Mouse (Mus musculus) T-helper 1 cell (primary cell): ENCODE results near the gene Ccdc83.
"Not testable (repeated sequence)": the region's sequence is repeated elsewhere in the genome, so short reads cannot be mapped to it uniquely, and the experiment has no call there.

Experiments
- in situ Hi-C: fragments of 300-600 bp; cut with MboI, MseI; formaldehyde crosslinking; loops from one replicate; pipeline ENCODE4 v1.15.1; 2025; ENCODE audit warnings: high pct_unique_total_duplicates

Gene Ccdc83

DNA sequence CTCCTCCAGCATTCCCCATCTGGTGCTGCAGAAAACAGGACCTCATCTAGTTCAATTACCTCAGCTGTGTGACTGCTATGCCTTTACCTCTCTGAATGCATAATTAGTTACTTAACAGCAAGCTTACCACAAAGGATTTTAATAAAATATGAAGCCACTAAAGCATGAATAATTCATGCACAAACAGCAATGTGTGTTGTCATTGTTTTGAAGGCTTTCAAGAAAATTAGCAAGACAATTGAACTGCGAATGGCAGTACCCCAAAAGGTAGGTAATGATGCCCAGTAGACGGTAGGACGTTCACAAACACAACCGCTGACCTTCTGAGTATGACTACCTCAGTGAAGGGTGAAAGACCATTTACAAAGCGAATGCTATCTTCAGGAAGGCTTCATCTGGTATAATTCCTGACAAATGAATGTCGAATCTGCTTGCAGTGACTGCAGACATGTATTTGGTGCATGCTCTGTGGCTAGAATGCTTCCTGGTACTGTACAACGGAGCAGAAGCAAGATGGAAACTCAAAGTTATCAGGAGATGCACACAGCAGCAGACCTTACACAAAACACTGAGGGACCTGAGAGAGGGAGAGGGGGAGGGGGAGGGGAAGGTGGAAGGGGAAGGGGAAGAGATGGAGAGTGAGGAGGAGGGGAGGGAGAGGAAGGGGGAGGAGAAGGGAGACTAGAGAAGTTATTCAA is 3.5 kb downstream of the Ccdc83 start:
- in situ Hi-C loops: no loop called here

DNA sequence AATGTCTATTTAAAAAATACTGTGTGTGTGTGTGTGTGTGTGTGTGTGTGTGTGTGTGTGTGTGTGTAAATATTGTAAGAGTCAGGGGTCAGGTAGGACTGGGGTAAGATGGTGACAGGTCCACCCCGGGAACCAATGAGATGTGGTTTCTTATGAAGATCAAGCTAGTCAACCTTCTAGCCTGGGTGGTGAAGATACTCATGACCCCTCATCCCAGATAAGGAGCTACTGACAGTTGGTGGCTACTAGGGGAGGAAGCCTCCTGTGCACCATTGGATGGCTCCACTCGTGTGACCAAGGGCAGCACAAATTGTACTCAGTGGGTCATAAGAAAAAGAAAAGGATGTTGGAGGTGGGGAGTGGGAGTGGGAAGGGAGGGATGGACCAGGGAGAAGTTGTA is 5.7 kb downstream of the Ccdc83 start:
- in situ Hi-C loops: no loop called here

DNA sequence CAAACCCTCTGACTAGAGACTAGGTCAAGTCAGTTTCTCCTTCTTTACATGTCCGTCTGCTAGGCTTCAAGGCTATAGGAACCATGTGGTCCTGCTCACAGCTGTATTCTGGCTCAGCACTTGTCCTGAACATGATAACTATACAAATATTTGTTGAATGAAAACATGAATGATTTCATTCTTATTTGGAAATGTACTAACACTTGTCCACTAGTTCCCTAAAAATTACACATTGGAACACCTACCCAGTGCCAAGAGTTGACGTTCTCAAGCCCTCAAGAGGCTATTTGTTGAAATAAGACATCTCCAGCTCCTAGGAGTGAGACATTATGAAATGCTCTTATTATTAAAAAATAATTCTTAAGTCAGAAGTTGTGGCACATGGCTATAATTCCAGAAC is 6.9 kb downstream of the Ccdc83 start:
- in situ Hi-C loops: no loop called here

DNA sequence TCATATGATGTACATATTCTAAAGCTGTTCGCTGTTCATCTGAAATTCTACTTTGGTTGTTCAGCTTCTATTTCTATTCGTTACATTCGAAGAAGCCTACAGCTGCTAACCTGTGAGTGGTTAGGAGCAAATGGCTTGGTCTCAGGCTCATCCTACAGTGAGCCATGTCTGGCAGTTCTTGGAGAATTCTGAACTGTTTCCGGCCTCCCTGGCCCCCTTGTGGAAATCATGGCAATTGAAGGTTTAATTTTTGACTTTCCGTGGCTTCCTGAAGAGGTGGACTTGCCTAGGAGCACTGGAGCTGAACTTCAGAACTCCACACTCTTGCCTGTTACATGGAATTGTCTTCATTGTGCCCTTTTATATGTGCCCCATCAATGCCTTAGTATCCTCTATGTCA is 12.6 kb downstream of the Ccdc83 start:
- in situ Hi-C loops: no loop called here

DNA sequence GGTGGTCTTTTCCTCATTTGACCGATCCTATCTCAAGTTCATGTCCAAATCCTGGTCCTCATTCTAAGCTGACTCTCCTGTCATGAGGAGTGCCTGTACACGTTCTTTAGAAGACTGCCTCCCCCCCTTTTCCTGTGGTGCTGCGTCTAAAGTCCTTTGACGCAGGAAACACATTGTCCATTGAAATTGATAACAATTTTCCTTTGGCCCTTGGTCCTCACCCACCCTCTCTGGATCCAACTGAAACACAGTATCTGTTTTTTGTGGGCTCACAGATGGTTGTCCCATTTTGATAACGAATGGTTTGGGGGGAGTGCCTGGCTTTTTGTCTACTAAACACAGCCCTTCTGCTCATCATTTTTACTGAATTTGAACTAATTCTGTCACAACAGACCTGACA is 21.9 kb downstream of the Ccdc83 start:
- in situ Hi-C loops: no loop called here

DNA sequence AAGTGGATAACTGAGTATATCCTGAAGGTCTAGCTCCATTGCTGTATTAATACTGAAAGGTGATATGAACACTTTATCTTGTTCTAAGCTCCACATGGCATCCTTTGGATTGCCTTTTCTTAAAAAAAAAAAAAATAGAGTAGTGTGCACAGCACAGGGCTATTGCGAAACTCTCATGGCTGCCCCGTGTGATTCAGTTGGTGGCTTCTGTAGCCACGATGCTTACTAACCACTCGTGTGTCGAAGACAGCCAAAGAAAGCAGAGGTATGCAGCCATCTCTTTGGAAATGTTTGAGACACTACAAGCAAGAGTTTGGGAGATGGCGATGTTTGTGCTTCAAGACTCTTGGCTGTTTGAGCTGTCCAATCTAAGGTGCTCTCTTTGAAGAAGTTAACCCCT is 22.4 kb downstream of the Ccdc83 start:
- in situ Hi-C loops: no loop called here

DNA sequence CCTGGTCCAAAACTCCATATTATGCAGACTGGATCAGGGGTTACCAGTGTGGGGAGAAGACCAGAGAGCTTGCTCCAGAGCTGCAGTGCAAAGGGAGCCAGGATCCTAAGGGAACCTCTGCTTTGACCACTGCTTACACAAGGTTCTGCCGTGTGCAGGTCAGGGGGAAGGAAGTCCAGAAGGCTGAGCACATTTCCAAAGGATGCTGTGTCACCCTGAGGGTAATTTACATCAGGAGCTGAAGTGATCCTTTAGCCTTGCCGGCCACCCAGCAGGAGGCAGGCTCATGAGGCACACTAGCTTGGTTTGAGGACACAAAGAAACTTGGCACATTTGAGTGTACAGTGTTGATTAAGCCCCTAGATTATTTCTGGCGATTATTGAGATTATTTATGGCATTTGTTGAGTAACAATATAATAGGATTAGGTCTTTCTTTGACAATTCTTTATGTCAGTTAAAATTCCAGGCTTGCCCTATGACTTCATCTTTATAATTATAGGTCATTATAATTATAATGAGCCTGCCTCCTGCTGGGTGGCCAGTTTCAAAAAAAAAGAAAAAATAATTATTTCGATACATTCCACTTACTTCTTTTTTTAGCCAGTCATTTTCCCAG is 29.2 kb downstream of the Ccdc83 start:
- in situ Hi-C loops: no loop called here

DNA sequence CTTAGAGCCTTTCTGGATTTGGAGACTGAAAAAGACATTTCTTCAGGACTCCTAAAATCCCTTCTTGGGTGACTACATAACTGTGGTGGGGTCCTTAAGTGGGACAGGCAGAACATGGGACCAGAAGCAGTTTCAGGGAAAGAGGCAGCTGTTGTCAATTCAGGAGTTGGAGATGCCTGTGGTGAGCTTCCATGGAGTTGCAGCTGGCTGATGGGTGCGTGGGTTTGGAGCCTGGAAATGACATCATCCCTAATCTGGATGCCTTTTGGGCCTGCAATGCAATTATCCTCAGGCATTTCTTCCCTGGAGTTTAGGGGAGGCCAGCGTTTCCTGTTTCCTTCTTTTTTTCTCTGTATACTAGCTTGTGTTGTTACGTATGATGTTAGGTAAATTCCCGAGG is 31.7 kb downstream of the Ccdc83 start:
- in situ Hi-C loops: no loop called here

DNA sequence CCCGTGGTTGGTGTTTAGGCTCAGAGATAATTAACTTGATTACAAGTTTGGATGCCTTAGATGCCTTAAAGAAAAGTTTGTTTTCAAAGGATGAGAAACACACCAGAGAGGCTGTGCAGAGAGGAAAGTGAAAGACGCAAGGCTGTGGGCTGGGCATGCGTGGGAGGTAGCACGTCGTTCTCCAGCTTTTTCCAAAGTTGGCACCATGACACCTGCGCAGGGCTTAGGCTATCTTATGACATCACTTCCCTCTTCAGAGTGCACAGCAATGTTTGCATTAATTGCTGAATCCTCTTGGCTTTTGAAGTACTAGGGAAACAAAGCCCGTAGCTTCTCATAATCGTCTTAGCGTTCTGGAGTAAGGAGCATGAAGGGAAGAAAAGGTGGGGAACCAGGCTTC is 34.1 kb downstream of the Ccdc83 start:
- in situ Hi-C loops: no loop called here

DNA sequence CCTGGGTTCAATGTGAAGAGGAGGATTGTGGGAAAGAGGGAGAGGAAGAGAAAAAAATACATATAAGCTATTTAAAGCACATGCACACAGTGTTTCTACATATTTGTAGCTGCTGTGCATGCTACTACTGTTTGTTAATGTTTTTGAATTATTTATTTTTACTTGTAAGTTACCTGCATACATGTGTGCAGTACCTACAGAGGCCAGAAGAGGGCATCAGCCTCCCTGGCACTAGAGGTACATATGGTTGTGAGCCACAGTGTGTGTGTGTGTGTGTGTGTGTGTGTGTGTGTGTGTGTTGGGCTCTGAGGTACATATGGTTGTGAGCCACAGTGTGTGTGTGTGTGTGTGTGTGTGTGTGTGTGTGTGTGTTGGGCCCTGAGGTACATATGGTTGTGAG is 36.7 kb downstream of the Ccdc83 start:
- in situ Hi-C loops: not testable (repeated sequence)

DNA sequence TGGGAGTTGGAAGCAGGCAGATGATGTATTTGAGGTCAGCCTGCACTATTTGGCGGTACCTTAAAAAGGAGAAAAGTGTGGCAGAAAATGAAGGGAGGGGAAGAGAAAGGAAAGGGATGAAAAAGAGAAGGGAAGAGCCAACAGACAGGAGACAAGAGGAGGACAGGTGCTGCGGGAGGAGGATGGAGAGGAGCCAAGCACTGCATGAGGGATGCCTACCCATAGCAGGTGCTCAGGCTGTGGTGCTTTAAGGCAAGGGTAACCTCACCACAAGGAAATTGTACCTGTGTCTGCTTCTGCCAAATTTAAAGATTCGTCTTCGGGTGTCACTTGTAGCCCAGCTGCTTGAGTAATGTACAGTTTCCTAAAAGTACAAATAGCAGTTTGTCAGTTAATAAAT is 37.5 kb downstream of the Ccdc83 start:
- in situ Hi-C loops: no loop called here

DNA sequence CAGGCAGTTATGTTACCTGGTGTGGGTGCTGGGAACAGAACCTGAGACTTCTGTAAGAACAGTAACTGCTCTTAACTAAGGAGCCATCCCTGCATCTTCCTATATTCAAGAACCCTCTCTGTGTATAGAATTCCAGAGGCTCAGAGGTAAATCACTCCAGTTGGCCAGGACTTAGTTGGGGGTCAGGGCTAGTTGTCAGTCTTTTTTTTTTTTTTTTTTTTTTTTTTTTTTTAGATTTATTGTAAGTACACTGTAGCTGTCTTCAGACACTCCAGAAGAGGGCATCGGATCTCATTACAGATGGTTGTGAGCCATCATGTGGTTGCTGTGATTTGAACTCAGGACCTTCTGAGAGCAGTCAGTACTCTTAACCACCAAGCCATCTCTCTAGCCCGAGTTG is 44.1 kb downstream of the Ccdc83 start:
- in situ Hi-C loops: no loop called here

DNA sequence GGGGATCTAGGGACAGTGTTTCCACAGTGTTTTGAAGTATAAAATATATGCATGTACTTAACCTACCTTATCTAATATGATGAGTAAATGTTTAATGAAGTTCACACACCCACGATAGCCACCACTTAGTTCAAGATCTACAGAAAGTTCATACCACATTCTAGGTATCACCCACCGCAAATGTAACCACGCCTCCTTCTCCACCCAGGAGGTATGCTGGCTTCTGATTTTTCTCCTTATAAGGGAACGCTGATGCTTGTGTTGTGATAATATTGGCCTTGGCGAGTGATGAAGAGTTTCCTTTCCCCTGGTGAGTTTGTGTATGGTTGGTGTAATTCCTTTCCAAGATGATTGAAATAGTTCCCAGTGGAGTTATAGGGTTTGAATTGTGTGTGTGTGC is 47.5 kb downstream of the Ccdc83 start:
- in situ Hi-C loops: no loop called here

DNA sequence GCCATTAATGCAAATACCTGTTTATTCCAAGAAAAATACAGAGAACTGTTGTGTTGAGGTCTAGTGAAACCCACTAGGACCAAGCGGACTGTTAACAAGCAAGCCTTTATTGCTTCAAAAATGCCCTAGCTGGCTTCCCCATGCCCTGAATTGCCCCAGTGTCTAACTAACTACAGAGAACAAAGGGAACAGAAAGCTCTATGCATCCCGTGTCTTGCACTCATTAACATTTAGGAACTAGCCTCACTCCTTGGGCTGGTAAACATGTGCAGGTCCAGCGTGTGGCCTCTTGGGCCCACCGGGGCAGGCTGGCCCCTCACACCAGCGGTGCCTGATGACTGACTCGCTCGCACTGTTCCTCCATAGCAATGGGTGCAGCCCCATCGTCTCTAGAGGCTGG is 49.1 kb downstream of the Ccdc83 start:
- in situ Hi-C loops: no loop called here

DNA sequence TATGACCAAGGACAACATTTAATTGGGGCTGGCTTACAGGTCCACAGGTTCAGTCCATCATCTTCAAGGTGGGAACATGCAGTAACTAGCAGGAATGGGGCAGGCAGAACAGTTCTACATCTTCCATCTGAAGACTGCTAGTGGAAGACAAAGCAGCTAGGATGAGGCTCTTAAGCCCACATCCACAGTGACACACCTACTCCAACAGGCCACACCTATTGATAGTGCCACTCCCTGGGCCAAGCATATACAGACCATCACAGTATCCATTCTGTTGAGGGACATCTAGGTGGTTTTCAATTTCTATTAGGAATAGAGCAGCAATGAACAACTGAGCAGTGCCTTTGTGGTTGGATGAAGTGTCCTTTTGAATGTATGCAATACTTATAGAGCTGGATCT is 54.6 kb downstream of the Ccdc83 start:
- in situ Hi-C loops: no loop called here

DNA sequence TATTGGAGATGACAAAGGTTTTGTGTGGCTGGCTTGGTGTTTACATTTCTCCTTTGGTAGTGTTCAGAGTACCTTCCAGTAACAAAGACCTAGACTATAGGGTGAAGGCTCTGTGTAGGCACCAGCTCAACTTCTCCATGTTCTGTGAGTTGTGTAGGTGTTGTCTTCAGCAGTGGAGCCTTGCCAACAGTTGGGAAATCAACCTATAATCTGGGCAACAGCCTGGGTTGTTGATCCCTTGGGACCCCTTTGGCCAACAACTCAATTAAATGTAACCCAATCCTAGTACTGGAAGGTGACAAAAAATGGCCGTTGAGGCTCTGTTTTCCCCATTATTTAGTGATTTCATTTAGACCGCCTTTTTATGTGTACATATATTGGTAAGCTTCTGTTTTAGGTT is 55.5 kb downstream of the Ccdc83 start:
- in situ Hi-C loops: no loop called here

DNA sequence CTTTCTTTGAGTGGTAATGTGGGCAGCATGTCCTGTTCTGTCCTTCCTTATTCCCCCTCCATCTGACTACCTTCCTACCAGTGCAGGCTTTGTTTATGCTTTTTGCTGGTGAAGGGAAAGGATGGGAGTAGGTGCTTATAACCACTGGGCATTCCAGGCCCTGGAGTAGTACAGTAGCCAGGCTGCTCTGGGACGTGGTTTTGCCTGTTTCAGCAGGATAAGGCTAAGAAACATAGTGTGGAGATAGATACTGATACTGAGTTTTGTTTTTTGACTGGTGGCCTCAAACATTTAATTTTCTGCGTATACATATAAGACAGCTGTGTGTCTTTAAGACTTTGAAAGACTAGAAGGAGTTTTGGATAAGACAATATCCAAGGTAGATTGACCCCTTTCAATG is 61.7 kb downstream of the Ccdc83 start:
- in situ Hi-C loops: no loop called here

DNA sequence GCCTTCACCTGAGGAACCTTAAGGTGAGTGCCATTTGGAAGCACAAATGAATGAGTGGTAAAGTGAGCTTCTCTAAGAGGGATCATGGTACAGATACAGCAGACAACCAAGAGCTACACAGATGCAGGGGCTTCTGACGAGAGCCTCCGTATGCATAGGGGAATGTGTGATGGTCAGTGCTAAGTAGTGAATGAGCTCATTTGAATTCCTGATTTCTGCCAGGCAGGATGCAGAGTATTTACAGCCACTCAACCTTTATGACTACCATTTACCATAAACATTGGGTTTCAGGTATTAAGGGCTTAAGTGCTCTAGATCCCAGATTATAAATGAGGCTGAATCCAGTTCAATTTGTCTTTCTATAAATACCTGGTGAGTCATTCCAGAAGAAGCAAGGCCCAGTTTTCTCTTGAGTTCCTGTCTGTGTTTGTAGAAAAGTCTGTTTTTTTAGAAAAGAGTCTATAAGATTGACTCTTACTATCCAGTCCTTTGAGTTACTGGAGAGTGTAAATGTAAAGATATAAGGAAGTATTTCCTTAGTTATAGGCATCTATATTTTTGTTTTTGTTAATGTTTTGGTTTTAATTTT is 63.6 kb downstream of the Ccdc83 start:
- in situ Hi-C loops: no loop called here

DNA sequence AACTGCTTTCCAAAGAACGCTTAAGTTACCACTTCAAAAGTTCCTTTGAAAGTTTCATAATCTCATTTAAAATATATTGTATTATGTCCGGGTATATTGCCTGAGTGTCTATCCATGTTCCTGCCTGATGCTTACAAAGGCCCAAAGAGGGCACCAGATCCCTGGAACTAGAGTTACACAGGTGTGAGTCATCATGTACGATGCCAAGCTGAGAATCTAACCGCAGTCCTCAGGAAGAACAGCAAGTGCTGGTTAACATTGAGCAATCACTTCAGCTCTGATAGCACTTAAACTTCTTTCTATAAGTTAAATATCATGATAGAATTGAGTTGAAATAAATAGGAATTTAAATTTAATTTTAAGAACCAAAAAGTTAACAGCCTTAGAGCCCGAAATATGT is 65.3 kb downstream of the Ccdc83 start:
- in situ Hi-C loops: no loop called here

DNA sequence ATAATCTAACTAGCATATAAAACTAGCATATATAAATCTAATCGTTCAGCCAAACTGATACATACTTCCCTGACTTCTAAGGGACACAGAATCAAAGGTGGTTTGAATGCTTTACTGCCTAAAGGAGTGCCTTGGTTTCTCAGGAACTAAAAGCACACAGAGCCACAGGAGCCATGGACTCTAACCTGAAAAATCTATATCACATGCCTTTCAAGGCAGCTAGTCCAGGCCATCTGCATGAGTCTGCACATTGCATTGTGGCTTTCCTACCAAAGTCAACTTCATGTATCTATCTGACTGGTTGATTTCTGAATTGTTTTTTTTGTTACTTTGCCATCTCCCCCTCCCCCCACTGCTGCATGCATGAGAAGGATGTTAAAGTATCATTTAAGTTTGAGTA is 84.9 kb downstream of the Ccdc83 start:
- in situ Hi-C loops: loop anchor here (25.0 kb wide), 1 partner anchor 218 kb away; no protein-coding TSS in a partner anchor

DNA sequence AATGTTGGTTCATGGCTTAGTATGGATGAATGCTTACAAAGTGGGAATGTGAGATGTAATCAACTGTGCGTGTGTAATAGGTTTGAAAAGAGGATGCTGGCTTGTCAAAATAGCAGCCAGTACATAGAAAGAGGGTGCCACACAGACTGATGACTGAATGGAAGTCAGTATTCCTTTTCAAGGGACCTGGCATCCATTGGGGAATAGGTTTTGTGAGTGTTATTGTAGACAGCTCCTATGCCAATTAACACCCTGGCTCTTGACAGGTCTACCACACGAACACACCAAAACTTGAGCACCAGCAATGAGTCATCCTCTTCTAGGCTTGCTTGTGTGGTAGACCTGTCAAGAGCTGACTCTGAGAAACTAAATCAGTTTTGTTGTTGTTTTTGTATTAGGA is 90.0 kb downstream of the Ccdc83 start:
- in situ Hi-C loops: loop anchor here (25.0 kb wide), 1 partner anchor 213 kb away; no protein-coding TSS in a partner anchor
